Mouse (Mus musculus) lung, postnatal 4 days (tissue): ENCODE measurements at regions not wholly inside any gene's neighbourhood (a gene's known extent, or its start where the extent isn't known, plus 50 kb on each side); places are given as distances from the start of the nearest gene placed in this dataset.
A peak's percentile ranks its signal among the peaks of the same experiment; 100 is the strongest.

ENCODE experiments used
- DNase-seq, 2 experiments: peaks; one replicate each; pipeline ENCODE4 v3.0.0; 2021

DNA sequence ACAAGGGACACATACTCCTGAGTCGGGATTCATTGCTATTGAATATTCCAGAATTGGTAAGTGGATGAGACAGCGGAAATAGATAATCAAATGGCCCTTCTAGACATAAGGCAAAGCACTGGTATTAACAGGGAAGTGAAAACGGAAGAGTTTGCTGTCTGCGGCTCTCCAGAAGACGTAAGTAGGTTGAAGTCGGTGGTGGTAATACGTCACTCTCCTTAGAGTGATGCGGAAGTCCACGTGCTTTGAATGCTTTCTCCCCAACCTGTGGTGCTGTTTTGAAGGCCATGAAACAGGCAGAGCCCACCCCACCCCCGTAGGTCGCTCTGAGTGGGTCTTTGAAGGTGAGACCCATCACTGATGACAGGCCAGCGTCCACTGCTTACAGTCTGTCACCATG lies 308.0 kb upstream of the Tbx3 start:
- no peak for DNase-seq

DNA sequence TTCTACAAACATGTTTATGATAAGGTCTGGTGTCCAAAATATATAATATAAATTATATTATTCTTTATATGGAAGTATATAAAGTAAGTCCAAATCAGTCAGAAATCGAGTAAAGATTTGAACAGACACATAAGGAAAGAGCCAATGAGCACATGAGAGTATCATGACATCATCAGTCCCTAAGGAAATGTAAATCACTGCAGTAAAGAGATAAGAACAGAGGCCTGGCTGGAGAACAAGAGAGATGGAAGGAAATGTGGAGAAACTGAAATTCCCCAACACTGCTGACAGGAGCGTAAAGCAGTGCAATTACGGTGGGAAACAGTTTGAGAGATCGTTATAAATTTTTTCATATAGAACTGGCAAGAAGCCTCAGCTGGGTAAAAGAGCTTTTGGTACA lies 306.2 kb upstream of the Tbx3 start:
- DNase-seq, result no peak

DNA sequence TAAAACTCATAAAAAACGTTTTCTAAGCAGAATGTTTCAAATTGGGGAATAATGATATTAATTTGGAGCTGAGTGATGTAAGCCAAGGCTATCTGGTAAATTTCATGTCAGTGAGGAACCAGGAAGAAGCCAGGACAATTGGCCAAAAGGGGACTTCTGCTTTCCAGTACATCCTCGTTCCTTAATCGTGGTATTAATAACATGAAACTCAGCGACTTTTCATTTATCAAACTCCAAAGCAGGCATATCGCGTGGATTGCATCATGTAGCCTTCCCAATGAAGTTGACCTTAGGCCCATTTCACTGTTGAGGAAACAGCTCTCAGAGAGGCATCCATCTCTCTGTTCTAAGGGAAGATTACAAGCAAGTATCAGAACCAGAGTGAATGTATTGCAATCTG lies 305.3 kb upstream of the Tbx3 start:
- DNase-seq, result no peak

DNA sequence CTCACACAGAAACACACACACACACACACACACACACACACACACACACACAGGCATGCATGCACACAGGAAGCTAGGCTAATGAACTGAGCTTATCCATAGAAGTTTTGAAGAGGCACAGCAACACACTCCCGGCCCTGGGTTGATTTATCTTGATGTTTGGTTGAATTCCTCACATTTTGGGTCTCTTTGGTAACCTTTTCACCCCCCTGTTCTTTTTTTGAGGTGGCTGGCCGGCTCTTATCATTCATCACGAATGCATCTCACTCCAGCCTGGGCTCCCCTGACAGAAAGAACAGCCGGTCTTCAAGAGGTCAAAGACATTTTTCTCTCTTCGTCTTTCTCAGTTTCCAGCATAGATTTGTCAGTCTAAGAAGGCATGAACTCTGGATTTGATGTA lies 304.2 kb upstream of the Tbx3 start:
- no peak for DNase-seq

DNA sequence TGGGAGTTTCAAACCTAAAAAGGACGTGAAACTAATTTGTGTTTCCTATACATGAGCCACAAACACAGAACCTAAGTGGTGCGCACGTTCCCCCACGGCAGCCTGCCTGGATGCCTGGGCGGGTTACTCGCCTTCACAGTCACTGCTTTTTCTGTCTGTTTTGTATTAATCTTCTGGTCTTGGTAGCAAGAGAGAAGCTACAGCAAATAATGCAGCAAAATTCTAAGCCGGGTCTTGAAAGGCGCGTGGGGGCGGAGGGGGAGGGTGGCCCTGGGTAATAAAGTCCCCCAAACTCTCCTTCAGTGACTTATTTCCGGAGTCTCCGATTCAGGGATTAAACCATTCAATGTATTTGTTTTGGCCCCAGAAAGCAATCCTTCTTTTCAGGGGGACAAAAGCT lies 300.0 kb upstream of the Tbx3 start:
- DNase-seq, result no peak

DNA sequence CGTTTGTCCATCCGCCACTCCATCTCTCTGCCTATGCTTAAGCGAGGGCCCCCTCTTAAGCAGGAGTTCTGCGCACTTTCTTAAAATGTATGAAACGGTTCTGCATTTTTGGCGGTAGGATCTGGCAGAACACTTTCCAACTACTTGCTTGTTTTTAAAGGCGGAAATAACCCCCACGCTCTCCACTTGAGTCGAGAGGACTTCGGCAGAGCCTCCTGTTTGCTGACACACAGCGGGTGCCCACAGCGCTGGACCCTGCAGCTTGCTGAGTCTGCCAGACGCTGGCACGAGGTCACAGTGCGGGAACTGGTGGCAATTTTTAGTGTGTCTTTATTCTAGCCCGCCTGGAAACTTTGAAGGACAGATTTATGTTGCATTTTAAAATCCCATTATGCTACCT lies 299.5 kb upstream of the Tbx3 start:
- DNase-seq, result no peak

DNA sequence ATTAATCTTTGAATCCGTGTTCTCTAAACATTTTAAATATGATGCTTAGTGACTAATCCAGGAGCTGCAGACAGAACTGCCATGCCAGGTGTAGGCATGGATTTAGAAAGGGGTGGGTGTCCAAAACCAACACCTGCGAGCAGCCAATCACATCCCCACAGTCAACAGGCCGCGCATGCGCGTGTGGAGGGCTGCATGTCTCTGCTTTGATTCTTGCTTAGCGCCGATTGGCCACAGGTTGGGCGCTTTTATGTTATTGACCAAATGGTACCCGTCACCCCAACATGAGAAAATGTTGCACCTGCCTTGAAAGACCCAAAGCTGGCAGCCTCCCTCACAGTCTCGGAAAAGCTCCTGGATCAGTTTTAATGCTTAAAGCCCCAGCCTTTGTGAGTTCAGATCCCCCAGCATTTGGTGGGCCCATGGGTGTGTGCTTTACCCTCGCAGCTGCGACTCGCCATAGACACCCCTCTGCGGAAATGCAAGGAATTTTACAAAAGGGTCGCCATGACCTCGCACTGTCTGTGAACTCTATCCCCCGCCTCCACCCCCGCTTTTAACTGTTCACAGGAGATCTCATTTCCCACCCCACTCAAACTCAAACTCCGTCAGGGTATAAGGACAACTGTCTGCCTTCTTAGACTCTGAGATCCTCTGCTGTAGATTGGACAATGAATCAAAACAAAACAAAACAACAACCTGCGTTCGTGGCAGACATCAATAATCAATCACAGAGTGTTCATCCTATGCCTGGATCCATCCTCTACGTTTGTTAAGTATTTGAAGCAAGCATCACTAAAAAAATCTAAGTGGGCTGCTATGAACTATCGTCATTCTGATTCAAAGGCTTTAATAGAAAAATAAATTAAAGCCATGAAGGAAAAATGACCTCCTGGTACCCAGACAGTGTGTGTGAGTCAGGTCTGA lies 296.4 kb upstream of the Tbx3 start:
- no peak for DNase-seq

DNA sequence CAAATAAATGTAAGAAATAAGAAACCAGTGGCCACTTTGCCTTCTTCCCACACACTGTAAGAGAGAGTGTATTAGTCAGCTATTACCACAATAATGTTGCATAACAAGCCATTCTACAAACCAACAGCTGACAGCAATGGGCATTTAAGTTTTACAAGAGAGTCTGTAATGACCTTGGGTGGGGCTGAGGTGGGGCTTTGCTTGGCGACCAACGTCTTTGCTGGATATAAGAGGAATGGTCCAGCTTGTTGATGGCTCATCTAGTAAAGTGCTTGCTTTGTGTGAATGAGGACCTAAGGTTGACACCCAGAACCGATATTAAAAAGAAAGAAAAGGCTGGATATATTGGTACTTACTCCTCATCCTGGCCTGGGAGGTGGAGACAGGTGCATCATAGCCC lies 295.6 kb upstream of the Tbx3 start:
- no peak for DNase-seq

DNA sequence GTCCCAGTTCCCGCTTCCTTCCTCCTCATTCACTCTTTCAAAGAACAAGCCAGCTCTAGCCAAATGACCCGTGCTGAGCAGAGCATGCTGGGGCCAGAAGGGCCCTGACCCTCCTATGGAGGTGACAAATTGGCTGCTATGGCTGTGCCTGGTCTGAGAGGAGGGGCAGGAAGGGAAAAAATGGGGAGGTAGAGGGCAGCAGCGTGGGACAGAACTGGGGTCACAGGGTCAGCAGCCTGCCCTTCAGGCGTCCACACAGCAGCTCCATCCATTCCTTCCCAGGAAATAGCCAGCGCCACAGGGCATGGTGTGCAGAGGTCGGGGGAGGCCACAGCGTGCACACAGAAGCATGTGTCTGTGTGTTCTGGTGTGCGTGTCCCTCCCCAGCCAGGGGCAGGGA lies 292.2 kb upstream of the Tbx3 start:
- peak in 1 of 2 experiments; percentile 47 for DNase-seq

DNA sequence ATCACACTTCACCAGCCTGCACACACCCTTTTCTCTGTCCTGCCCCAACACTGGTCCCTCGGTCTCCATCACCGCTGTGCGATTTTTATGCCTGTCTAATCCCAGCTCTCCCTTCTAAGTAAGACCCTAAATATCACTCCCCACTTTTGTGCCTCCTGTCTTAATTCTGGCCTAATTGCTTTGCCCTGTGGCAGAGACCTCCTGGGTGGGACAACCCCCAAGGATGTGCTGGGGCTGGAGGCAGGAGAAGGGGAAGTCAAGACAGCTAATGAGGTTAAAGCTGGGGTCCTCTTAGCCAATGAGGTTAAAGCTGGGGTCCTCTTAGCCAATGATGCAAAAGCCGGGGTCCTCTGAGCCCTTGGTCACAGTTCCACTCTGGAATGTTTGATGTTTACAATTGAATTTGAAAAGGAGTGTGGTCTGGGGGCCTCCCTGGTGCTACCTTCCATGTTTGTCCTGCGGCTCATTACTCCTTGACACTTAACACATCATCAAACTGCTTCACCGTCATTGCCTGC lies 290.5 kb upstream of the Tbx3 start:
- no peak for DNase-seq

DNA sequence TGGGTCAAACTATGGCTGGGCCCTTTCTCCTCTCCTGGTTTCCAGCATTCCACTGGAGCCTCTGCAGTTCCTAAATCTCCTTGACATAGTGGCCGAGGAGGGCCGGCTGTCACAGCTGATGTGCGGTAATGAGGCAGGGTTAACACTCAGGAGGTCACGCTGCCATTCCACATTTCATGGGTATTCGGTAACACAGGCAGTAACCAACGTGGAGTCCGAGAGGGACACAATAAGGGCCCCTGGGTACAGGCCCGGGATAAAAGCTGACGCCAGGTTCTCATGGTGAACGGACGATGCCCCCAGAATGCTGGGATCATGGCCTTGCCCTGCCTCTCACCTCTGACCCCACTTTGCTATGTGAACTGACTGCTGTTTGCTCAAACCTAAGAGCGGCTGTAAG lies 289.0 kb upstream of the Tbx3 start:
- no peak for DNase-seq

DNA sequence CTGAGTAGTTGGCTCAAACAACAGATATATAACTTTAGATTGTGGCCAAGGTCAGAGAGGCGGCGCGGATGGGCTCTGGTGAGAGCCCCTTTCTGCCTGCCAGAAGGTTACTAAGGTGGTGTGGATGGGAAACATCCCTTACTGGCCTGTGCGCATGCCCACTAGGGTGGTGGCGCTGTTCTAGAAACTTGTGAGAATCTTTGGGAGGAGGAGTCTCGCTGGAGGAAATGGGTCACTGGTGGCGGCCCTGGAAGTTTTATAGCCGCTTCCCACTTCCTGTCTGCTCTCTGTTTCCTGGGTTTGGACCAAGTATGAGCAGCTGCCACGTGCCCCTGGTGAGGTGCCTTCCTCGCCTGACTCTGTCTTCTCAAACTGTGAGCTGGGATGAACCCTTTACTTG lies 285.0 kb upstream of the Tbx3 start:
- DNase-seq, result peak in 1 of 2 experiments; percentile 45

DNA sequence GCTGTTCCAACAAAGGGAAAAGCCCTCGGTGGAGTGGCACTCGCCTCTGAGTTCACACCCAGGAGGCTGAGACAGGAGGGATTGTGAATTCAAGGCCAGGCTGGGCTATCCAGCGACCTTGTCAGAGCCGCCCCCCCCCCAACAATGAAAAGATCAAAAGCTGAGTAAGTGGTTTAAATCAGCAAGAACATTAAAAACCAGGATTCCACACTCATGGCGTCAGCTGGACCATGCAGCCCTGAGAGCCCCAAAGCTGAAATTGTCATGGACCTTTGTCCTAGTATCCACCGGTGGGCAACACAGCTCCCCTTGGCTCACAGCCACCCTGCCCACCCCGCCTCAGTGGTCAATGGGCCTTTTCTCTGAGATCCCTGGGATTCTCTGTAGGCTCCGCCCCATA lies 283.6 kb upstream of the Tbx3 start:
- DNase-seq, result no peak

DNA sequence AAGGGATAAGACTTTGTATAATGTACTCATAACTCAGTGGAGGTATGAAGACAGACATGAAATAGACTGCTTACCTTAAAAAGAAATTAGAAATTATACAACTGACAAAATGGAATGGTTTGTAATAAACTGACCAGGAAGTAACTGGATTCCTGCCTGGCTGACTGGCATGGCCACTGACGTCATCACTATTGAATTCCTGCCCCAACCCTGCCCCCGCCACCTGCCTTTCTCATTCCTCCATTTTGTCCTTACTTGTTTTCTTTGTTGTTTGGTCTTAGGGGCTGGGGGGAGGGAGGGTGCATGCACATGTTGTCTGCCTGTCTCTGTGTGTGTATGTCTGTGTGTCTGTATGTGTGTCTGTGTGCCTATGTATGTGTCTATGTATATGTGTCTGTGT lies 283.2 kb upstream of the Tbx3 start:
- no peak for DNase-seq

DNA sequence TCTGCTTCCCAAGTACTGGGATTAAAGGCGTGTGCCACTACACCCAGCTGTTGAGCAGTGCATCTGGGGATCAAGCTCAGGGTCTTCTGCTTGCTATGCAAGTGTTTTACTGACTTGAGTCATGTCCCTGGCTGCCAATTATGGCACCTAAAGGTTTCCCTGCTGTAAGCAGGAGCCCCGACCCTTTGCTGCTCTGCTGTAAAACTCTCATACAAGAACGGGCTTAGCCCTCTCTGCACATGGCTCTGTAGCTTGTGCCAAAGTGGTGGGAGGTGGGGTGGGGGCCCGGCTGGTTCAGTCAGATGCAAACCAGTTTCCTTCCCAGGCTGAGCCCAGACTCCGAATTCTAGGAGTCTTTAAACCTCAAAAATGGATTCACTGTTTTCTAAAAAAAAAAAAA lies 281.6 kb upstream of the Tbx3 start:
- peak in 1 of 2 experiments; percentile 35 for DNase-seq

DNA sequence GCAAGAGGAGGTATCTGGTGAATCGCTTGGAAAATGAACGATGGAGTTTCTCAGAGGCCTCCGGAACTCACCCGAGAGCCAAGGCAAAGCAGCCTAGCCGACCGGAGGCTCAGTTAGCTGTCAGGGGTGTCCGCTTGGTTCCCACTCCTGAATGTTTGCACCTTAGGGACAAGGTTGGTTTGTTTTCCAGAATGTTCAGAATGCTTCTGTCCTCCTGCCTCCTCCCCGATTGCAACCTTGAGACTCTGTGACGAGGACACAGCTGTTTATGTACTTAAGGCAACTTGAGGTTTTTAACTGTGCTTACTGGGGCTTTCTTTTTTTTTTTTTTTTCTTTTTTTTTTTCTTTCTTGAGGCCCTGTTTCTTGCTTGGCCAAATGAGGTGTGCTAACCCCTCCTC lies 281.1 kb upstream of the Tbx3 start:
- no peak for DNase-seq

DNA sequence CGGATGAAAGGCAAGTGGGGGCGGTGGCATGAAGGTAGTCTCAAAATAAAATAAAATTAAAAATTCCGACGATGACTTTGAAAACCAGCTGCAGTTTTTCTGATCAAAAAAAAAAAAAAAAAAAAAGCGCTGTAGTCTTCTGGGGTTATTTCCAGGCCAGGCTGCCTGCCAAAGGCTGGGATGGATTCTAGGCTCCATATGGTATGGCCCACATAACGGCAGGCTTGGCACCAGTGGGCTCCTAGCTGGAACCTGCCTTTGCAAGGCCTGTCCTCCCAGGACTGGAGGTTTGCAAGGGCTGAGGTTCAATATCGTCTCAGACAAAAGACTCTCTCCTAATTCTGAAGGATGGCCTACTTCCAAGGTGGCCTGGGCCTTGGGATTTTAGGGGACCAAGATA lies 280.6 kb upstream of the Tbx3 start:
- DNase-seq, result peak; percentile 30 to 63

DNA sequence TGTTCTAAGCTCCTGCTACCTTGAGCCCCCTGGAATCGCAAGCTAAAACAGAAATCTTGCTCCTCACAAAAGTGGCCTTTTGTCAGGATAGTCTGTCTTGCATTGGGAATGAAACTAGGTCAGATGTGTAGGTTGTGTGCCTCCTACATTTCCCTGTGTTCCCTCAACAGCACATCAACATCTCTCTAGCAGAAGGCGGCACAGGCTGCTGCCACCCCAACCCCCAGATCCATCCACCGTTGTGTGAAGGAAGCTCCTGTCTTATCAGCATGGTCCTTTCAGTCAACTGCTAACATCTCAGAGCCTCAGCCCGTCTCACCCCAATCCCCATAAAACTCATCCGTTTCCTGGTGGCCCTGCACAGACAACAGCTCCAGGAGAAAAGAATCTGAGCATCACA lies 272.0 kb upstream of the Tbx3 start:
- no peak for DNase-seq

DNA sequence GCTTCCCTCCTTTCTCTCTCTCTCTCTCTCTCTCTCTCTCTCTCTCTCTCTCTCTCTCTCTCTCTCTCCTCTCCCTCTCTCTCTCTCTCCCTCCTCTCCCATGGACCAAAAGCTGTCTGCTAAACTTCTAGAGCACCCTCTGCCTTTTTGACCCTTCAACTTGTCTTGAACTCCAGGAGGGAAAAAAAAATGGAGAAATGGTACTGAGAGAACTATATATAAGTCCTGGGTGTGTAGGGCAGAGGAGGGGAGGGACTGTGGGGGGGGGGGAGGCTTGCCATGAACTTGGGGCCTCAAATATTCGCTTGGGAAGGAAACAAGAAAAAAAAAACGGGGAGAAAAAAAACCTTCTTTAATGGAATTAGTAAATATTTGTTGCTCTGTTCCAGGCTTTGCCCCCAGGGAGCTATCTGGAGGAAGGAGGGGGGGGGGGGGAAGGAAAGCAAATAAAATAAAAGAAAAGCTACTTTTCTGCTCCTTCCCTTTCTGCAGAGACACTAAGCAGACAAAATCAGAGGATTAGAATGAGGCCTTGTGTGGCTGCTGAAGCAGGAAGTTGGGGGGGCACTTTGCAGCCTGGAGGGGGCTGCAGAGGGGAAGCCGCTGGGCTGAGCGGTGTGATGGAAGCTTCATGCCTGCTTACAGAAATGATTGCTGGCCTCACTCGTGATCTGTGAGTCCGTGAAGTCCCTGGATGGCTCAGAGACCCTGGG lies 270.1 kb upstream of the Tbx3 start:
- DNase-seq, result peak; percentile 35 to 60

DNA sequence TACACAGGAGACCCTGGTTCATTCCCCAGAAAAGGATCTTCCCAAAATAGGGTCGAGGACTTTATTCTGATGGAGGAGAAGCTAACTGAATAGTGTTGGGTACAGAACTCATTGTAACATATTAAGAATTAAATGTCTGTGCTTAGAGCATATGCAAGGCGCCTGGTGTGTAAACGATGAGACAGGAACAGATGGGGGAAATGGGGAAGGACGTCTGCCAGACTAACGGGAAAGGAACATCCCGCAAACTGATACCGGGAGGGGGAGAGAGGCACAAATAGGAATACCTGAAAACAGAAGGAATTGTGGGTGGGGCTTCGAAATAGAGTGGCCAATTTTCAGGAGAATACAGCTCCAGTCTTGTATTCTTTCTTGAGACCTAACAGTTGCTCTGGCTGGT lies 268.6 kb upstream of the Tbx3 start:
- no peak for DNase-seq

DNA sequence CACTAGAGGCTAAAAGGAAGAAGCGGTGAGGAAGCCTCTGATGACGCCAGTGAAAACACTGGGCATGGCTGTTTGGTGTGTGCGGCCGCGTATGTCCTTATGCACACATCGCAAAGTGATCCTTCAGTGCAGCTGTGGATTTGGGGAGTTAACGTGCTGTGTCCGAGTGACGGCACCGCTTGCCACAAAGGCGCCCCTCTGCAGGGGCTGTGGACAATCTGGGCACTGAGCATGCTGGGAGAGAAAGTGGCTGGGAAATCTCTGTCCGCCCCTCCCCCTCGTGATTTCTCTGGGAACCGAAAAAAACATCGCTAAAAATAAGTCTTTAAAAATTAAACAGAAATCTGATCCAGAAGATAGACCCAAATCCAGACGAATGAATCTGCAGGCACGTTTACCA lies 267.8 kb upstream of the Tbx3 start:
- DNase-seq, result peak; percentile 27 to 41

DNA sequence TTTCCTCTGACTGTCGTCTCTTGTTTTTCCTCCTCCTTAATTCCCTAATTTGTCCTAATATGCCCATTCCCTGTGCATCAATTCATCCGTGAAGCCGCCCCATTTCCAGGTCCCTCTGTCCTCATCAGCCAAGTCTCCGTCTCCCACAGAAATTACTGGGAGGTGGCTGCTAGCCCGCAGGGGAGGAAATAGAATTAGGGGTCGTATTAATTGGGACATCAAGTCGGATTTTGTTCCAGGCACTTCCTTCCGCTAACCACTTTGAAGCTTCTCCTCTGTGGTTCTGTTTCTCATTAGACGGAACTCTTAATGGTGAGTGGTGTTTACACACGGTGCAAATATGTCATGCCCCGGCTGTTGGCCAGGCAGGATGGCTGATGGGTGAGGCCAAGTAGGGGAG lies 259.5 kb upstream of the Tbx3 start:
- no peak for DNase-seq

DNA sequence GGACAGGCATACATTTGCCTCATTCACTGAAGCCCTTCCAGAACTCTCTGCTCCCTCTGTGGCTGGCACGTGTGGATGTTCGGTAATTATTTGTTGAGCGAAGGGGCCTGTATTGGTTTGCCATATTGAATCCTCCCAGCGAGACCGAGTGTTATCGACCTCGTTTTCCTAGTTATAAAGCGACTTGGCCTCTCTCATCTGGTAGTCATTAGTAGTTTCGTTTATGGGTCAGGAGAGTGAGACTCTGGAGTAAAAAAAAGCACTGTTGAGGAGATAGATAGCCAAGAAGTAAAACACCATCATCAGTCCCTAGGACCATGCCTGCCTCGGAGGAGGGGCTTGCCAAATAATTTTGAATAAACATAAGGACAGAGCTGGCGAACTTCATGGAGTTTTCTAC lies 254.6 kb upstream of the Tbx3 start:
- DNase-seq, result no peak

DNA sequence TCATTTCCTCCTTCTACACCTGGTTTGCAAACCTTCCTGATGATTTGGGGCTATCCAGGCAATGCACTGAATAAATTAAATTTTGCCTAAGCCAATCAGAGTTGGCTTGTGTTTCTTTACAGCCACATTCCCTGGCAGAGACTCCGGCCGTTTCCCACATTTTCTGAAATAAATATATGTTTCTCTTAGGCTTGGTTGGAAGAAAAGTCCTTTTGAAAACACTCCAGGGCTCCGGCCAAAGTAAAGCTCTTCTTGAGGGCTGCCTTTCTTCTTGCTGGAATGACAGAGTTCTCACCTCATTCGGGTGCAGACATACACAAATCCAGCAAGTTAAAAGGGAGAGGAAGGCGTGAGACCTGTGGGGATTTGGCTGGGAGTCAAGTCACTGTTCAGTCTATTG lies 252.0 kb upstream of the Tbx3 start:
- DNase-seq, result no peak
